8 mouse cellular contexts compared by ENCODE assay signal in genomic region chr16:44691561-44692141, GRCm38 (mm10). TPM values are rescaled to one million over a fixed set of nuclear protein-coding genes. Genes with fewer than 3 reads are reported as not detected.
DNase-seq lines count a peak whose midpoint lies in the region; ATAC-seq lines count a peak whose summit lies in the region.

No protein-coding gene starts in this region.

- intact Hi-C loops in left cerebral cortex, postnatal 25 days (cut with DNase I), result no loop called here

- peak; percentile 28 for DNase-seq in ovary, adult 18-20 months (ENCODE audit: low spot score)
- DNase-seq in ovary, postnatal 10 days (ENCODE audit: low spot score), result no peak
- DNase-seq in heart, adult 18-20 months, result peak; percentile 68 to 69
- DNase-seq in kidney, adult 18-20 months, result peak; percentile 51
- DNase-seq in left cerebral cortex, postnatal 25 days (ENCODE audit: low spot score in 2 of 2), result peak; percentile 54 to 76
- peak; percentile 17 to 18 for DNase-seq in natural killer cell, adult 2 months (ENCODE audit: low spot score in 2 of 2)
- peak; percentile 16 to 25 for DNase-seq in urinary bladder, postnatal 36 days (ENCODE audit: low spot score in 2 of 2)

- peak; percentile 64 for ATAC-seq in common myeloid progenitor, adult 5-6 weeks (replicated peaks; ENCODE audit: low read depth, poor library complexity, severe bottlenecking)

RNA-seq across cellular contexts. Expression of gene Nepro, which starts 32.5 kb away (rescaled TPM):
- 22.7 and 25.1 TPM in 2 replicates for total RNA-seq in common myeloid progenitor, adult 5-6 weeks (2017)
- total RNA-seq in heart, adult 18-20 months (2021), result 1 to 10 TPM; 3.6 to 4.5 TPM
- total RNA-seq in left cerebral cortex, postnatal 25 days (2021), result 1 to 10 TPM; 5.7 to 5.9 TPM

RNA-seq across cellular contexts. Expression of gene Gtpbp8, which starts 54.5 kb away (rescaled TPM):
- total RNA-seq in common myeloid progenitor, adult 5-6 weeks (2017), result 9.7 and 18.3 TPM in 2 replicates
- 10 to 100 TPM in 1 of 2 experiments, 1 to 10 TPM in 1; 9.1 to 11.1 TPM for total RNA-seq in heart, adult 18-20 months (2021)
- 10 to 100 TPM; 23.9 to 25.3 TPM for total RNA-seq in left cerebral cortex, postnatal 25 days (2021)
